ENCODE assay signal across 15 mouse cellular contexts in the genomic region with DNA sequence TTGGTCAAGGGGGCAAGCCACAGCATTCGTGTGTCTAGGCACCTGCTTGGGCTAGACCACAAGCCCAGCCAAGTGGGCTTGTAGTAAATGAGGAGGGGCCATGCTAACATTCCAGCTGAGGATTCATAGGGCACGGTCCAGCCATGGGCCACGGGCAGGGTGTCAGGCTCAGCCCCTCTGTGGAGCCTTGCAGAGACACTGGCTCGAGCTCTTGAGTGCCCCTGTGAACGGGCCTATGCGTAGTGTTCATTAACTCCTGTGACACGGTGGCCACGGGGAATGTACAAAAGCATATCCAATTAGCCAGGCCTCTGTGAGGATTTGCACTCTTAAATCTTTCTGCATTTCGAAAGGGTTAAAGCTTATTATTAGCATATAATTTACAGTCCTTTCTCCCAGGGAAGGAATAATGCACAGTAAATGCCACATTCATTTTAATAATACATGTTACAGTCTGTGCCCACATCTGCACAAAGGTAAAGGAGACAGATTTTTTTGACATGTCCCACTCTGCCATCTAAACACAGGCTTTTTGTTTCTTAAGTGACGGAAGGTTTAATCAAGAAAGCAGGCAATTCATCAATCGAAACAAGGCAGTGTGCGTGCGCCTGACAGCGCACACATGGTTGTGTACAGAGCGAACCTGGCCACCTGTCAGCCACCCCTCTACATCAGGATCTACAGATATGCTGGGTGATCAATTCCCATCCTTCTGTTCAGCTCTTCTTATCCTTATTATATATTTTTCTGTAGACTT.
DNase-seq lines count a peak whose midpoint lies in the region; ATAC-seq and TF ChIP-seq lines count a peak whose summit lies in the region.
"Had no signal": no experiment of that assay in that cellular context is flagged by ENCODE, and none has a peak within 500 bp of the region (broad histone marks: within the 10 kb centered on the region; RNA-seq: fewer than 3 reads in every experiment).

No protein-coding gene starts in this region.

- no peak for DNase-seq in left cerebral cortex, adult 2 months (ENCODE audit: extremely low spot score in 1 of 2, low spot score in 2 of 2)
- DNase-seq in left cerebral cortex, adult 9 months (ENCODE audit: low spot score in 2 of 2): no peak
- no peak for DNase-seq in yolk sac, embryonic 10.5 days (ENCODE audit: low spot score)
- no peak for DNase-seq in lung, postnatal 10 days
- DNase-seq: adrenal gland, adult 2 months; cerebellum, adult 8-10 months; embryo, embryonic 11 days; heart, adult 11 months; lung, adult 18-20 months had no signal

- ATAC-seq in forebrain, embryonic 16.5 days: peak; percentile 14
- ATAC-seq in midbrain, embryonic 12.5 days (ENCODE audit: low FRiP score, low read depth): peak; percentile 71
- ATAC-seq in erythroblast, adult 5-6 weeks (replicated peaks; ENCODE audit: low FRiP score, poor library complexity, severe bottlenecking): no peak
- ATAC-seq: inflammation-experienced regulatory T-cells, adult 6 months had no signal

- H3K27ac ChIP-seq in left cerebral cortex, adult 2 months: peak overlapping the region; percentile 81; the same call in 1 of the 2 replicates
- peak overlapping the region; percentile 82 for H3K27ac ChIP-seq in forebrain, embryonic 16.5 days (ENCODE audit: low read length)
- H3K27ac ChIP-seq in midbrain, embryonic 12.5 days (replicated peaks): peak overlapping the region; percentile 76
- H3K27ac ChIP-seq: macrophage had no signal

- H3K4me2 ChIP-seq in forebrain, embryonic 16.5 days (ENCODE audit: low read length): no peak overlapping the region
- H3K4me2 ChIP-seq in midbrain, embryonic 12.5 days (replicated peaks): no peak overlapping the region
- H3K4me2 ChIP-seq: limb, embryonic 15.5 days had no signal

- no peak overlapping the region for H3K4me3 ChIP-seq in left cerebral cortex, adult 2 months
- no peak overlapping the region for H3K4me3 ChIP-seq in forebrain, embryonic 16.5 days (replicated peaks; ENCODE audit: low read length)
- H3K4me3 ChIP-seq in midbrain, embryonic 12.5 days: no peak overlapping the region
- H3K4me3 ChIP-seq: limb, embryonic 15.5 days had no signal

- 0 out of 2 replicates have a peak, but pooled peaks cover 2% of the 10 kb centered on the region for H3K36me3 ChIP-seq in forebrain, embryonic 16.5 days (ENCODE audit: control insufficient read depth, insufficient read depth)
- peaks cover 17% of the 10 kb centered on the region; the same call in 1 of the 2 replicates for H3K36me3 ChIP-seq in midbrain, embryonic 12.5 days

- no peak for TF ChIP-seq CTCF in left cerebral cortex, adult 2 months (IDR thresholded peaks at IDR 0.05)

- WGBS in forebrain, embryonic 16.5 days: 26% methylated on average over 15 of the region's 15 CpGs
- WGBS in midbrain, embryonic 12.5 days: 62% methylated on average over 15 of the region's 15 CpGs

- H3K9me3 ChIP-seq in forebrain, embryonic 16.5 days (ENCODE audit: control insufficient read depth, low read length): no peaks in the 10 kb centered on the region
- H3K9me3 ChIP-seq in midbrain, embryonic 12.5 days: no peaks in the 10 kb centered on the region
- H3K9me3 ChIP-seq: limb, embryonic 15.5 days had no signal

- peaks cover 48% of the 10 kb centered on the region for H3K4me1 ChIP-seq in forebrain, embryonic 16.5 days (replicated peaks; ENCODE audit: control insufficient read depth, insufficient read depth, low read length)
- H3K4me1 ChIP-seq in midbrain, embryonic 12.5 days: peaks cover 47% of the 10 kb centered on the region

- intact Hi-C loops in left cerebral cortex, adult 2 months (cut with DNase I): no loop called here

- H3K9ac ChIP-seq in forebrain, embryonic 16.5 days (replicated peaks; ENCODE audit: low read depth, low read length): peak overlapping the region; percentile 24
- no peak overlapping the region for H3K9ac ChIP-seq in midbrain, embryonic 12.5 days (replicated peaks)
- H3K9ac ChIP-seq: limb, embryonic 15.5 days had no signal

- H3K27me3 ChIP-seq in forebrain, embryonic 16.5 days (replicated peaks; ENCODE audit: control insufficient read depth, insufficient read depth, low read length): no peaks in the 10 kb centered on the region
- no peaks in the 10 kb centered on the region for H3K27me3 ChIP-seq in midbrain, embryonic 12.5 days
- H3K27me3 ChIP-seq: limb, embryonic 15.5 days had no signal
